In the genomic region with DNA sequence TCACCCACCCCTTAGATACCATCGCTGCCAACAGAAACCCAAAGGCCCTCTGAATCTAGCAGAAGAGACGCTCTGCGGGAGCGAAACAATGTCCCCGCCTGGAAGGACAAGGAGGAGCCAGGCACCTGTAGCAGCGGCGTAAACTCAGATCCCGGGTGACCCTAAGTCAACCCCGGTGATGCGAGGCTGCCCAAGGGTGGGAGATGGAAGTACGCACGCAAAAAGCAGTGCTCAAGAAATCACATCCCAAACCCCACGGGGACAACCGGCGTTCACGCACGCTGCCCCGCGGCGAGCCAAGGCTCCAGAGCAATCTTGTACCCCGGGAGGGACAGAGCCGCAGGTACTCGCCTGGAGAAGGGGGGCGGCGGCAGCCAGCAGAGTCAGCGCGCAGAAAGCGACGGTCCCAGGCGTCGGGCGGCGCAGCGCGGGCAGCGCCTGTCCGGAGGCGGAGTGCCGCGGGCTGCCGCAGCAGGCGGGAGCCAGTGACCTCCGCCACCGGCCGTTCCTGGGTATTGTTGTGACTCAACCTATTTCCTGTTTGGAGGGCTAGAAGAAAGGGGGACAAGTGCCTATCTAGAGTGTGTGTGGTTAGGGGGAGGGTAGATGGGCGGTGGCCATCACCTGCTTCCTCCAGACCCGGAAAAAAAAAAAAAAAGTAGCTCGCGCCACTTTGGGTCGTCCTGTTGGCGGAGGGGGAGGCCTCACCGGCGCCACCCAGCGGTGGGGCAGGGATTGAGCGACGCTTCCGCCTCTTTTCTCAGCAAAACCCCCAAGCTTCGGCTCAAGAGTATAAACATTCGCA, we compare ENCODE assay signal across 9 mouse cellular contexts. TPM values are rescaled to one million over a fixed set of nuclear protein-coding genes. Genes with fewer than 3 reads are reported as not detected.
DNase-seq lines count a peak whose midpoint lies in the region; ATAC-seq and TF ChIP-seq lines count a peak whose summit lies in the region.
"Had no signal": no experiment of that assay in that cellular context is flagged by ENCODE, and none has a peak within 500 bp of the region (broad histone marks: within the 10 kb centered on the region; RNA-seq: fewer than 3 reads in every experiment).

A gene (minus strand): TSS at position 531 of the 805 bp plus-strand sequence.

- H3K4me1 ChIP-seq in intestine, postnatal 0 days (replicated peaks; ENCODE audit: control insufficient read depth, insufficient read depth, low read length), result no peaks in the 10 kb centered on the region
- H3K4me1 ChIP-seq in limb, embryonic 13.5 days, result peaks cover 19% of the 10 kb centered on the region
- H3K4me1 ChIP-seq in midbrain, embryonic 13.5 days (replicated peaks), result peaks cover 15% of the 10 kb centered on the region

- no peaks in the 10 kb centered on the region for H3K27me3 ChIP-seq in intestine, postnatal 0 days (replicated peaks; ENCODE audit: control insufficient read depth, insufficient read depth, low read length)
- H3K27me3 ChIP-seq in limb, embryonic 13.5 days, result peaks cover 53% of the 10 kb centered on the region
- H3K27me3 ChIP-seq in midbrain, embryonic 13.5 days, result peaks cover 48% of the 10 kb centered on the region

- peak within 1 kb of the TSS; percentile 87 for H3K9ac ChIP-seq in intestine, postnatal 0 days (ENCODE audit: low read depth, low read length)
- peak within 1 kb of the TSS; percentile 58 for H3K9ac ChIP-seq in limb, embryonic 13.5 days
- peak within 1 kb of the TSS; percentile 62 for H3K9ac ChIP-seq in midbrain, embryonic 13.5 days (replicated peaks)

- peak within 1 kb of the TSS; percentile 99 for H3K27ac ChIP-seq in intestine, postnatal 0 days (ENCODE audit: low read depth, low read length)
- H3K27ac ChIP-seq in limb, embryonic 13.5 days, result no peak within 1 kb of the TSS; the same call in 1 of the 2 replicates
- no peak within 1 kb of the TSS for H3K27ac ChIP-seq in midbrain, embryonic 13.5 days

- peak within 1 kb of the TSS; percentile 74 for H3K4me3 ChIP-seq in intestine, postnatal 0 days (ENCODE audit: low read depth, low read length)
- peak within 1 kb of the TSS; percentile 51 for H3K4me3 ChIP-seq in limb, embryonic 13.5 days
- H3K4me3 ChIP-seq in midbrain, embryonic 13.5 days (replicated peaks), result peak within 1 kb of the TSS; percentile 50

- ATAC-seq in intestine, postnatal 0 days, result peak; percentile 76
- ATAC-seq in limb, embryonic 13.5 days (ENCODE audit: low FRiP score, low read depth), result peak; percentile 39; the same call in 1 of the 2 replicates
- ATAC-seq in midbrain, embryonic 13.5 days, result peak; percentile 69; the same call in 1 of the 2 replicates

- peak; percentile 32 for DNase-seq in layer of hippocampus, adult 11-12 months (ENCODE audit: low spot score)
- no peak for DNase-seq in layer of hippocampus, adult 9-11 months
- DNase-seq in embryo, embryonic 10.5 days (ENCODE audit: low spot score), result peak; percentile 62
- peak; percentile 98 for DNase-seq in heart, adult 11 months
- peak; percentile 14 to 59 for DNase-seq in spleen, postnatal 10 days (ENCODE audit: low spot score in 2 of 2)

- under 1% methylated on average over 59 of the region's 59 CpGs for WGBS in intestine, postnatal 0 days
- WGBS in limb, embryonic 13.5 days, result under 1% methylated on average over 59 of the region's 59 CpGs
- WGBS in midbrain, embryonic 13.5 days, result under 1% methylated on average over 59 of the region's 59 CpGs

- H3K4me2 ChIP-seq in intestine, postnatal 0 days (replicated peaks; ENCODE audit: low read depth), result peak within 1 kb of the TSS; percentile 72
- peak within 1 kb of the TSS; percentile 88 for H3K4me2 ChIP-seq in limb, embryonic 13.5 days (replicated peaks)
- H3K4me2 ChIP-seq in midbrain, embryonic 13.5 days (replicated peaks), result peak within 1 kb of the TSS; percentile 84

- TF ChIP-seq CTCF in intestine, postnatal 0 days (IDR thresholded peaks at IDR 0.05; ENCODE audit: low read depth), result peak; percentile 92

- H3K9me3 ChIP-seq in intestine, postnatal 0 days (ENCODE audit: control insufficient read depth), result no peaks in the 10 kb centered on the region
- no peaks in the 10 kb centered on the region for H3K9me3 ChIP-seq in limb, embryonic 13.5 days
- no peaks in the 10 kb centered on the region for H3K9me3 ChIP-seq in midbrain, embryonic 13.5 days
- H3K9me3 ChIP-seq: G1E had no signal

- no peaks in the 10 kb centered on the region for H3K36me3 ChIP-seq in intestine, postnatal 0 days (ENCODE audit: control insufficient read depth, insufficient read depth)
- no peaks in the 10 kb centered on the region for H3K36me3 ChIP-seq in limb, embryonic 13.5 days
- H3K36me3 ChIP-seq in midbrain, embryonic 13.5 days, result no peaks in the 10 kb centered on the region
- H3K36me3 ChIP-seq: G1E had no signal

RNA-seq across cellular contexts. Expression of the gene that starts here (rescaled TPM):
- polyA plus RNA-seq in intestine, postnatal 0 days (2015; fragmentation: Nextera tagmentation; extraction: Ambion mirVana), result 26.2 and 28.5 TPM in 2 replicates
- polyA plus RNA-seq in limb, embryonic 13.5 days (2015; fragmentation: Nextera tagmentation; extraction: Ambion mirVana), result 14.5 and 17.3 TPM in 2 replicates
- polyA plus RNA-seq in midbrain, embryonic 13.5 days (2015; fragmentation: Nextera tagmentation; extraction: Ambion mirVana), result 13.6 and 13.9 TPM in 2 replicates
